Comparison of ENCODE assay signal across 16 mouse cellular contexts in genomic region chr12:12765490-12766058, GRCm38 (mm10).
A peak's percentile ranks its signal among the peaks of the same experiment; 100 is the strongest.
DNase-seq lines count a peak whose midpoint lies in the region; ATAC-seq and TF ChIP-seq lines count a peak whose summit lies in the region.
"Had no signal": no experiment of that assay in that cellular context is flagged by ENCODE, and none has a peak within 500 bp of the region (broad histone marks: within the 10 kb centered on the region; RNA-seq: fewer than 3 reads in every experiment).

No protein-coding gene starts in this region.

- no peak overlapping the region for H3K9ac ChIP-seq in hindbrain, embryonic 16.5 days (ENCODE audit: low read depth, low read length)
- H3K9ac ChIP-seq in midbrain, embryonic 15.5 days: no peak overlapping the region
- no peak overlapping the region for H3K9ac ChIP-seq in lung, postnatal 0 days (replicated peaks; ENCODE audit: low read depth)
- H3K9ac ChIP-seq: heart, embryonic 15.5 days had no signal

- no peak overlapping the region for H3K27ac ChIP-seq in hindbrain, embryonic 16.5 days (ENCODE audit: low read depth, low read length)
- no peak overlapping the region for H3K27ac ChIP-seq in midbrain, embryonic 15.5 days
- no peak overlapping the region for H3K27ac ChIP-seq in lung, postnatal 0 days (ENCODE audit: low read length)
- H3K27ac ChIP-seq: heart, embryonic 15.5 days had no signal

- no peaks in the 10 kb centered on the region for H3K27me3 ChIP-seq in Patski
- no peaks in the 10 kb centered on the region for H3K27me3 ChIP-seq in hindbrain, embryonic 16.5 days (replicated peaks; ENCODE audit: control insufficient read depth, insufficient read depth, low read length)
- no peaks in the 10 kb centered on the region for H3K27me3 ChIP-seq in midbrain, embryonic 15.5 days (replicated peaks)
- H3K27me3 ChIP-seq in lung, postnatal 0 days (replicated peaks; ENCODE audit: insufficient read depth, low read length): no peaks in the 10 kb centered on the region
- H3K27me3 ChIP-seq: heart, embryonic 15.5 days had no signal

- no peaks in the 10 kb centered on the region for H3K36me3 ChIP-seq in hindbrain, embryonic 16.5 days (ENCODE audit: control insufficient read depth, insufficient read depth, low read length)
- H3K36me3 ChIP-seq in midbrain, embryonic 15.5 days (replicated peaks): no peaks in the 10 kb centered on the region
- H3K36me3 ChIP-seq in lung, postnatal 0 days (ENCODE audit: insufficient read depth, low read length): no peaks in the 10 kb centered on the region
- H3K36me3 ChIP-seq: heart, embryonic 15.5 days had no signal

- WGBS in hindbrain, embryonic 16.5 days: 45% methylated on average over 7 of the region's 7 CpGs
- WGBS in midbrain, embryonic 15.5 days: 49% methylated on average over 7 of the region's 7 CpGs
- 65% methylated on average over 7 of the region's 7 CpGs for WGBS in lung, postnatal 0 days

- no peak for TF ChIP-seq CTCF in Patski (IDR thresholded peaks at IDR 0.05)
- no peak for TF ChIP-seq CTCF in lung, postnatal 0 days (IDR thresholded peaks at IDR 0.05)

- TF ChIP-seq EP300 in lung, postnatal 0 days (IDR thresholded peaks at IDR 0.05): no peak

- H3K4me3 ChIP-seq in hindbrain, embryonic 16.5 days (ENCODE audit: low read length): no peak overlapping the region
- H3K4me3 ChIP-seq in midbrain, embryonic 15.5 days: no peak overlapping the region
- H3K4me3 ChIP-seq in lung, postnatal 0 days (ENCODE audit: low read depth, low read length): no peak overlapping the region
- H3K4me3 ChIP-seq: heart, embryonic 15.5 days; myocyte had no signal

- peak; percentile 94 for ATAC-seq in Patski
- ATAC-seq in hindbrain, embryonic 16.5 days: peak; percentile 35
- ATAC-seq in midbrain, embryonic 15.5 days (replicated peaks): peak; percentile 38; the same call in 1 of the 2 replicates
- ATAC-seq in monocyte, adult 5-6 weeks (replicated peaks; ENCODE audit: insufficient number of reproducible peaks, low FRiP score, low TSS enrichment, poor library complexity, severe bottlenecking): no peak
- ATAC-seq in lung, postnatal 0 days: no peak

- no peaks in the 10 kb centered on the region for H3K4me1 ChIP-seq in hindbrain, embryonic 16.5 days (ENCODE audit: control insufficient read depth, insufficient read depth, low read depth, low read length)
- peaks cover 9% of the 10 kb centered on the region for H3K4me1 ChIP-seq in midbrain, embryonic 15.5 days
- H3K4me1 ChIP-seq in lung, postnatal 0 days (ENCODE audit: insufficient read depth, low read depth, low read length): no peaks in the 10 kb centered on the region
- H3K4me1 ChIP-seq: heart, embryonic 15.5 days had no signal

- CTCF ChIA-PET in Patski (lab: Charles Lee): interaction anchor here (1.4 kb wide), 1 partner anchor 143 kb away, joined by 6 read pairs; no protein-coding TSS in a partner anchor

- in situ Hi-C loops in Patski (cut with MboI; ENCODE audit: low pct_unique_long_range_greater_than_20kb): loop anchor here (10.0 to 25.0 kb wide), 2 partner anchors 169 to 447 kb away; no protein-coding TSS in a partner anchor

- POLR2A ChIA-PET in Patski (lab: Charles Lee): interaction anchor here (0.5 kb wide), 1 partner anchor 140 kb away, joined by 4 read pairs; no protein-coding TSS in a partner anchor

- peak; percentile 77 for DNase-seq in MN1 (ENCODE audit: low spot score)
- DNase-seq in Patski (ENCODE audit: low read depth, low spot score): peak; percentile 41
- no peak for DNase-seq in urinary bladder, postnatal 14 days (ENCODE audit: low spot score)
- DNase-seq in lung, postnatal 0 days (ENCODE audit: low spot score): no peak
- DNase-seq: adrenal gland, postnatal 36 days; cerebellum, adult 18-20 months; embryo, embryonic 11 days; kidney, adult 8-10 months; lung, postnatal 10 days; thymus, postnatal 36 days had no signal

- H3K9me3 ChIP-seq in hindbrain, embryonic 16.5 days (ENCODE audit: control insufficient read depth, low read length): no peaks in the 10 kb centered on the region
- no peaks in the 10 kb centered on the region for H3K9me3 ChIP-seq in midbrain, embryonic 15.5 days
- H3K9me3 ChIP-seq in lung, postnatal 0 days (ENCODE audit: low read length): no peaks in the 10 kb centered on the region
- H3K9me3 ChIP-seq: heart, embryonic 15.5 days had no signal

- no peak overlapping the region for H3K4me2 ChIP-seq in hindbrain, embryonic 16.5 days (ENCODE audit: low read length)
- H3K4me2 ChIP-seq in midbrain, embryonic 15.5 days: no peak overlapping the region
- no peak overlapping the region for H3K4me2 ChIP-seq in lung, postnatal 0 days (replicated peaks; ENCODE audit: low read depth, low read length)
- H3K4me2 ChIP-seq: heart, embryonic 15.5 days; liver, embryonic 11.5 days had no signal

Comparison
In these comparisons a context has a peak if more than half of its experiments do, and no peak if none do; other contexts are left out.
1. DNase-seq: peak in MN1 (single experiment) and Patski (single experiment); none in urinary bladder, postnatal 14 days (single experiment) and lung, postnatal 0 days (single experiment).
2. ATAC-seq: peak in Patski (single experiment), hindbrain, embryonic 16.5 days (single experiment) and midbrain, embryonic 15.5 days (single experiment); none in monocyte, adult 5-6 weeks (single experiment) and lung, postnatal 0 days (single experiment).